Mouse (Mus musculus) fibroblast of lung, adult 2 months (primary cell): ENCODE results near the gene Pde6g.
"Not testable (repeated sequence)": the region's sequence is repeated elsewhere in the genome, so short reads cannot be mapped to it uniquely, and the experiment has no call there.

ENCODE experiments used
- DNase-seq: peaks from one replicate; pipeline ENCODE4 v3.0.0-alpha.2; 2011; ENCODE audit warnings: low read depth

The Pde6g gene

DNA sequence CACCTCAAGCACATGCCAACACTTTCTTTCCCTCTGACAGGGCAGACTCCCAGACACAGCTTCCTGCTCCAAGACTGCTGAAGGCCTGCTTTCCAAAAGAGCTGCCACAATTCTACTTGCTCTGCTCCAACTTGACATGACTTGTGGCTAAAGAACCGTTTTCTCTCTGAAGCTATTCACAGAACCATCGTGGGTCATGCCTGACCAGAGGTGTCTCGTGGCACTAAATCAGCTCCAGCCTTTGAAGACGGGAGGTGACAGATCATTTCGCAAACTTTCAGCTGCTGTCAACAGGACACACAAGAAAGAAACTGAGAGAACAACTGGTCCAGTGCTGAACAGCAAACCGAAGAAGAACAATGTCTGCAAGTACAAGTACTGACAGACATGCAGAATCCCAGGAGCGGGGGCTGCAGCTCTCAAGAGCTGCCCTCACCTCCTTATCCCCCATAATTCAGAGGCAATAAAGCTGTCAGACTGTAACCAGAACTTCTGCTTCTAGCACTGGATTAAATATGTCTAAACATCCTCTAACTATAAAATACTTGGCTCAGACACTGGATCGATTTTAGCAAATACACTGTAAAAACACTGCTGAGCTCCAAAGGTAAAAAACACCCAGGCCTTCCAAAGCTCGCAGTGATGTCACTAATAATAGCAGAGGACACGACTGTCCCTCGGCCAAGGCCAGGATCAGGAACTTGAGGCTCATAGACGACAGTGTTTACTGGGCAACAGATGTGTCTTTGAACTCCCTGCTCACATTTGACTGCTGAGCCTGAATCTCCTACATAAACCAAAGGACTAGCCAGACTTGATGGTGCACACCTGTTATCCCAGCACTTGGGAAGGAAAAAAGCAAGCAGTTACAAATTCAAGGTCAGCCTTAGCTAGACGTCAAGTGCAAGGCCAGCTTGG lies 30.4 kb downstream of the Pde6g start:
- DNase-seq, result no peak

DNA sequence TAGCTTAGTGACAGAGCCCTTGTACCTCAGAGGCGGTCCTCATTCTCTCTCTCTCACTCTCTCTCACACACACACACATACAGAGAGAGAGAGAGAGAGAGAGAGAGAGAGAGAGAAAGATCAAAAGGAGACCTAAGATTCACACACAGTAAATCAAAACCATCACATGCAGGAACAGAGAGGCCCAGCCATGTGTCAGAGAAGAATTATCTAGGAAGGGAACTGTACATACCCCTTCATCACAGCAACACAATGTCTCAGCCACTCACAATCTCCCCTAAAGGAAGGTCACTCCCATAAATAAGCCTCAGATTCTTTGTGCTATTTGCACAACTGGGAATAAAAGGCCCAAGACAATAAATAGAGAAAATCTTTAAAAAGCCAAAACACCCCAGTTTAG lies 34.7 kb downstream of the Pde6g start:
- DNase-seq, result no peak

DNA sequence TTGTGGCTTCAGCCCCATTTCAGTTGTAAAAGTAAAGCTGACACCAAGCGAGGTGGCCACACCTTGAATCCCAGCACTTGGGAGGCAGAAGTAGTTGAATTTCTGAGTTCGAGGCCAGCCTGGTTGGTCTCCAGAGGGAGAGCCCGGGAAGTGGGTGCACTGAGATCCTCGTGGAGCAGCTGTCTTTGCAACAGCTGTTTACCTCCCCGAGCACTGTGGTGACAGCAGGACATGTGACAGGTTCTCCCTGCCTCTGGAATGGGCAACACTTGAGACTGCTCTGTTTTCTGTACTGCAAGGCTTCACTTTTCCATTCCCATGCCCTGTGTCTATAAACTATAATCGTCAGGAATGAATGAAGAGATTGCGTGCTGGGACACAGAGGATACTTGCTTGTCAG lies 35.4 kb downstream of the Pde6g start:
- DNase-seq, result no peak

DNA sequence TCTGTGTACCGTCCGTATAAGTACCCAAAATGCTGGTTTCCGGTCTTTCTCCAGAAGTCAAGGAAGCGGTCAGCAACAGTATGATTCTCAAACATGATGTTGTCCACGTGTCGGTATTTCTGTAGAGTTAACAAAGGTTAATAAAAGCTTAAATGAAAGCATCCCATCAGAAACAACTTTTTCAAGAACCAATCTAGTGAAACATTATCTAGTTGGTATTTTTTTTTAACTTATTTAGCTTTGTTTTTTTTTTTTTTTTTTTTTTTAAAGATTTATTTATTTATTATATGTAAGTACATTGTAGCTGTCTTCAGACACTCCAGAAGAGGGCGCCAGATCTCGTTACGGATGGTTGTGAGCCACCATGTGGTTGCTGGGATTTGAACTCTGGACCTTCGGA lies 39.7 kb downstream of the Pde6g start:
- not testable (repeated sequence) for DNase-seq

DNA sequence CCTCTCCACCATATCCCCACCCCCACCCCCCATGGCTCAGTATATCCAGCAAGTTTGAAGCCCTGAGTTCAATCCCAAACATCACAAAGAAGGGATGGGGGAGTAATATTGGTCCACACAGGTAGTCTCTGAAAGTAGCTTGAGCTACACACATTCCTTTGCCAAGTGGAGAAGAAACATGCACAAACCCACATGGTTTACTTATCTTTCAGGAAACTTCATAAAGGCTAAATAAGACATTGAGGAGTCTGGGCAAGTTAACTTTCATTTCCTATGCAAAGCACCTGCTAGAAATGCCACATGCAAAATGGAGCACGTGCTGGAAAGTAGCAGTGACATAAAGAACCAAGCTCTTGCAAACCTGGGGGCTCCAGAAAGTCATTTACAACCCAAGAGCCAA lies 46.9 kb downstream of the Pde6g start:
- DNase-seq, result no peak

DNA sequence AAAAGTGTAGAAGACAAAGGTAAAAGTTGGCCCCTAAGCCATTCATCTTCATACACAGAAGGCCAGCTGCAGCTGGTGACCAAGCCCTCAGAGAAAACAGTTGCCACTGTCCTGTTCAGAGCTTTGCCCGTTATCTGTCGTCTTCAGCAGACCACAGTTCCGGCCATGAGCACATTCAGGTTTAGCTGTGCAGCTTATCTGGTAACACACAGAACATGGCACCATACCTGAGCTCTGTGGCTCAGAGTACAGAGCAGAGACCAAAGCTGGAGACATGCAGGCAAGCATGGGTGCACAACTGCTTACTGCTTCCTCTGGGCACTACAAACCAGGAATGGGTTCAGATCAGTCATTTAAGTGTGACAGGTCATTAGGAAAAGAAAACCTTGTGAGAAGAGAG lies 47.4 kb downstream of the Pde6g start:
- DNase-seq, result no peak

DNA sequence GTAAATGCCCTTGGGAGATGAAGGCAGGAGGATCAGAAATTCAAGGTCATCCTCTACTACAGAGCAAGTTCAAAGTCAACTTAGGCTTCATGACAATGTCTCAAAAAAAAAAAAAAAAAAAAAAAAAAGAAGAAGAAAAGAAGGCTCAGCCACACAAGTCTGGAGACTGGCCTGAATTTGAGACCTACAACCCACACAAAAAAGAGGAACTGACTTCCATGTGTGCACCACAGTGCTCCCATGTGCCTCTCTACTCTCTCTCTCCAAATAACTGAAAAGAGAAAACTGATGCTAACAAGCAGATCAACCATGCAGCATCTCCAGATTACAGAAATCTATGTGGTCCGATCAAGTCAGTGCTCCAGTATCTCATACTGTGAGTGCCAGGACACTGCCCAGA lies 48.5 kb downstream of the Pde6g start:
- no peak for DNase-seq

DNA sequence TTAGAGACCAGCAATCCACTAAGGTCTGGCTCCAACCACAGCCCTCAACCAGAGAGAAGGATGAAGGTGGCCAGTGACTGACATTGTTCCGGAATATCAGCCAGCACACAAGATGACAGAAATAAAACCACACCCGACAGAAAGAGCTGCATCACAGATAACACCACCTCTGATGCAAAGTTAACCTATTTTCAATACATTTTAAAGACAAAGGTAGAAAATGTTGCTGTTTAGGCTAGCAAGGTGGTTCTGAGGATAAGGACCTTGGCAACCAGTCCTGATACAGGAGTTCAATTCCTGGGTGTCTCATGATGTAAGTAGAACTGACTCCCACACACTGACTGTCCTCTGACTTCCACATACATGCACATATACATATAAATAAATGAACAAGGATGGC lies 54.0 kb downstream of the Pde6g start:
- DNase-seq, result no peak
